Mouse (Mus musculus) liver (tissue): Measurements from ENCODE around the gene Serpina3m.
"Not testable (repeated sequence)": the region's sequence is repeated elsewhere in the genome, so short reads cannot be mapped to it uniquely, and the experiment has no call there.

ENCODE experiments used
- DNase-seq: peaks from one replicate; pipeline ENCODE4 v3.0.0-alpha.2; 2020; ENCODE audit warnings: mixed read lengths

The Serpina3m gene

DNA sequence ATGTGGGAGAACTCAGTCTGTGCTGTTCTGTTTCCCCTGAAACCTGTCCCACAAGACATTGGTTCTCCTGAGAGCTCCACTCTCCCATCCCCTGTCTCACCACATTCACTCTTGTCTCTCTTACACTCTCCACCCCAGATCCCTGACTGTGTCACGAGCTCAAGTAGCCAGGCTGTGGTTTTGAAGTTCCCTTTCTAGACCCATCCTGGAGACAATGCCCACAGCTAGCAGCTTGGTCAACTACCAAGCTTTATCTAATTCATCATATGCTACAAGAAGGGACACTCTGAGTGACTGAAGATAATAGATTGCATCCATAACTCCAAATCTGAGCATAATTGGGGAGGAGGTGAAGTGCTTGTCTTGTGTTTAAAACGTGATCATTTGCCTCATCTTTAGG lies 52.8 kb downstream of the Serpina3m start:
- DNase-seq: not testable (repeated sequence)

DNA sequence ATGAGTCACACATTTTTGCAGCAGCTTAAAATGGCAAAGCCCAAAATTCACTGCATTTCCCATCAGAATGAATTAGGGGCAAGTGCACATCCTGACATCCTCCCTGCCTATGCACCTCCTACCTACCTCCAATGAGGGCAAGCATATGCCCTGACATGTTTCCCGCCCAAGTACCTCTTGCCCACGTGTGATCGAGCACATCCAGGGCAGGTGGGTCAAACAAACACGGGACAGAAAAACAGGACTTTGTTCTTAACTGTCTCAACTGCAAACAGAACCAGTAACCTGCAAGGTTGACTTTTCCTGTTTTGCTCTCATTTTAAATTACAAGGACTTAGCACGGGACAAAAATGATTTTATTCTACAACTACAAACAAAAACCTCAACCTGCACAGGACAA lies 65.7 kb downstream of the Serpina3m start:
- no peak for DNase-seq

DNA sequence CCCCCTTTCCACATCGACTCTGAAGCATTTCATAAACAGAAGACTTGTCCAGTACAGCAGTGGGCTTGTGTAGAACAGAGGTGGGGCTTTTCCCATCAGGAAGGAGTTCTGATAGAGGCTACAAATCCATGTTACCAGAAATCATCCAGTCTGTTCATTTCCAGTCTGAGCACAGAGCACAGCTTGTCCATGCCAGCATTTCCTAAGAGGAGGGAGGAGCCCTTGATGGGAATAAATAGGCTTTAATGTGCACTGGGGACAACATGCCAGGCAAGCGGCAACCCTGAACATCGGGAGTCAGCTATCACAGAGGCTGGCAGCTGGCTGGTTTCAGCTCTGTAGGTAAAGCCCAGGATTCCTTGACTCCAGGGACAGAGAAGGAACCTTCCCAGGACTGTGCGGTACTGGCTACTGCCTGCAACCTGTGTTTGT lies 68.2 kb downstream of the Serpina3m start, which contains the start of gene Serpina3n:
Serpina3n (plus strand) TSS at position 276 of the 432 bp plus-strand sequence.
- no peak for DNase-seq

DNA sequence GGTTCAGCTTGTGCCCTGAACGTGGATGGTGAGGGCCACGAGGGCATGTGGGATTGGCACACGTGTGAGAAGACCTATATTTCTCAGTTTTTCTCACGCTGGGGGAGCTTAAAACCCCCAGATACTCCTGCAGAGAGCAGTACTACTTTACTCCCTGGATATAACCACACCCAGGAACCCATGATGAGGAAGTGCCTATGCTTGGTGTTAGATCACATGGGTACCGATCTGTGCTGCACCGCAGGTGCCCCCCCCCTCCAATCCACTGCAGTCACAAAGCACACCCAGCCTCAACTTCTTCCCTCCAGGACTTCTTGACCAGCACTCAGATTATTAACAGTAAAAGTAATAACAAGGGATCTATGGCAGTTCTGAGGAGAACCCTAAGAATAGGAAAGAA lies 74.2 kb downstream of the Serpina3m start:
- no peak for DNase-seq

DNA sequence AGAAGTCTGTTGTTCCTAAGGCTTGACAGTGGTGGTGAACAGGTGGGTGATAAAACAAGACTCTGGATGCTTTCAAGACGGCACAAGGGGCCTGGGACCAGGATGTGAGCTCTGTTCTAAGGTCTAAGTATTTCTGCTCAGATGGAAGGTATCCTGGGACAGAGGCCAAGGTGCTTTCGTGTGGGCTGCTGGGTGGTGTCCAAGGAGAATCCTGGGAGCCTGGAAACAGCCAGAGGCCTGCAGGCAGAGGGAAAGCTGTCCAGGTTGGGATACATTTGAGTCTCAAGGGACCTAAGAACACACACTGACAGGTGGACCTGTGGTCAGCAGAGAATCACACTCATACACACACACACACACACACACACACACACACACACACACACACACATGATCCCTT lies 76.3 kb downstream of the Serpina3m start:
- DNase-seq: no peak

DNA sequence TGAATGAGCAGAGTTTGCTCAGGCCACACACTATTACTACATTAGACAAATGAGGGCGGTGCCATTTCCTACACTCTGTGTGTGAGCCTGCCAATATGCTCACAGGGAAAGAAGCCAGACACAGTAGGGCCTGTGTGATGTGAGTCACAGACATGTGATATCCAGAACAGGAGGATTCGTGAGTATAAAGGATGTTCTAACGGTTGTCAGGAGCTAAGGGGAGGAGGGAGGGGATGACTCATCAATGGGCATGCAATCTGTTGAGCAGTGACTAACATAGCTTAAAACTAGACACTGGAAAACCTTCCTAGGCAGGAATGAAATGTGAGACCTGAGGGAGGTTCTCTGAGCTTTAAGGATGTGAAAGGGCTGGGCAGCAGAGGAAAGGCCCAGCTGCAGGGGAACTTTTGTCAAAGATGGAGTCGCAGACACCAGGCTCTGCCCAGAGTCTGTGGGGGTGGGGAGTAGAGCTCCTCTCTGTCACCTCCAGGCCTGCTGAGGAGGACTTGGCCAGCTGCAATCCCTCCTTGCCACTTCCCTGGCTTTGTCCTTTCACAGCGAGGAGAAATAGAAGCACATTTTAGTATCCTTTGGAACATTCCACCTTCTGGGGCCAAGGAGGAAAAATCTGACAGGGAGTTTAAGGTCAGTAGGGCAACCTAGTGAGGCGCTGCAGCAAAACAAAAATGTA lies 77.5 kb downstream of the Serpina3m start:
- no peak for DNase-seq

DNA sequence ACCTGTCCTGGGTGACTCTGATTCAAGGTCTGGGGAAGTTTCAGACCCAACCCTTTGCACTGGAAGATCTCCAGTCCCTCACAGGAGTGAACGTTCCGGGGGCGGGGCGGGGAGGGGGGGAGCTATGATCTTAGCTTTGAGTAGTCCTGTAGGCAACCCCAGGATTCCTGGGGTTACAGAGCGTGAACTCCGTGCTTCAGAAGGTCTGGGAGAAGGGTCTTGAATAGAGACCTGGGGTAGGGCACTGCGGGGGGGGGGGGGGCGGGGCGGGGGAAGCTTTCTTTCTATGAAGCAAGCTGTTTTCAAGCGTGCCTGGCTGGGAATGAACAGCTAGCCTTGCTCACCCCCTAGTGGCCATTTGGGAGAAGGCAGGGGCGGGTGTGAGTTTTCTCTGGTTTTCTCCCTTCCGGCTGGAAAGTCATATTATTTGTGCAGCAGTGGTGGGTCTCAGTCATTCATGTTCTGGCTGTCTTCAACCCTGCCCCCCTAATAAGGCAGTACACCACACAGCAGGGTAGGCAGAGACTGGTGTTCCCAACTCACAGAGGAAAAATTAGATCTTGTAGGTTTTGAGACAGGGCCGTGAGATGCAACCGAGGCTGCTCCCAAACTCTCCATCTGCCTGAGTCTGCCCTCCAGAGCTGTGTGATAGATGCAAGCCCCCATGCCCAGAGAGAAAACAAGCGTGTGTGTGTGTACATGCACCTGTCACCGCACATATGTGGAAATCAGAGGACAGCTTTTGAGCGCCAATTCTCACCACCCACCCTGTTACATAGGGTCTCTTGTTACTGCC lies 80.3 kb downstream of the Serpina3m start:
- peak; percentile 77 for DNase-seq

DNA sequence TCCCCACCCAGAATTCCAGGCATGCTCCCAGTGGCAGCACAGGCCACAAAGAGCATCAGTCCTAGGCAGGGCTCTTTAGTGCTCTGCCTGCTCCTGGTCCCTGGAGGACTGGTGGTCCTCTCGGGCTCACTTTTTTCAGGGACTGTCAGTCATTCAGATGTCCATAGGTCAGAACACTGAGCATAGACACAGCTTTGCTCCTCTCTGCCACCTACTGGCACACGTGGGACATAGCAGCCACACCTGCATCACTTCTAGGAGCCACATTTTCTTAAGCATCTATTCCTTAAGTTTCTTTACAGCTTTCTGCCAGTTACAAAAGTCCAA lies 80.8 kb downstream of the Serpina3m start:
- peak; percentile 12 for DNase-seq

DNA sequence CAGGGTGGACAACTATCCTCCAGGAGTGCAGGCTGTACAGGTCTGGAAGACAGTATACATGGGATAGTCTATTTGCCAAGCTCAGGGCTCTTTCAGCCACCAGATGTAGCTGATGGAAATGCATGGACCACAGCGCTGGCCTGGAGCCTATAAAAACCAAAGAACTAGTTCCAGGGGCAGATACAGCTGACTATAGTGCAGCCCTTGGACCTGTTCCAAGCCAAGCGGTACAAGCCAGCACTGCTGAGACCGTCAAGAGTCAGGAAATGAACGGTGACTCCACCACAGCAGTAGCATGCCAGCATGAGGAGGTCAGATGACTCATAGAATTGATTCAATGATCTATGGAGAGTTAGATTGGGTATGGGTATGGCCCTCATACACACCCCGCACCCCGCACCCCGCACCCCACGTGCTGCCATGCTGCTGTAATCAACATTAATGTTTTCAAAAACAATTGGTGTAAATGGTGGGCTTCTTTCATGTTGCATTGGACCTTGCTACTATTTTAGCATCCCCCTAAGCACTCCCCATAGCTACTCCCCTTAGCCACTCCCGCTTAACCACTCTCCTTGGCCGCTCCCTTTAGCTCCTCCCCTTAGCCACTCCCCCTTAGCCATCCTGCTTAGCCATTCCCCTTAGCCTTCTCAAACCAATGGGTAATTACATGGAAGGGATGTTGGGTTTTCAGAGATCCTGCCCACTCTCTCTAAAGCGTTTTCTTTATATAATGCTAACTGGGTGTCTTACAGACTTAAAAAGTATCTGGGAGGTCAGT lies 84.5 kb downstream of the Serpina3m start:
- no peak for DNase-seq

DNA sequence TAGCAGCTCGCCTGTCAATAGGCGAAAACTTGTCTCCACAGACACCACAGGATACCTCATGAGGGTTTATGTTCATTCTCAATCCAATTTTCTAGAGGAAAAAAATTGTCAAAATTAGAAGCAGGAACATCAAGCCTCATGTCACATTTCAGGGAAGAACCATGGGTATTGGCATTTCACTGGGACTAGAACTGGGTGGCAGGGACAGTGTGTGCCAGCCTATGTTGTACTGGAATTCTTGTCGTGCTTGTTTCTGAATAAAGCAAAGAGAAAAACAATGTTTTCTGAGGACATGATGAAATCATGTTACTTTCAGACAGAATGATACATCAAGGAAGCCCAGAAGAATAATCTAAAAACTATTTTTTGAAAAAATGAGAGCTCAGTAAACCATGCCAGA lies 87.3 kb downstream of the Serpina3m start:
- no peak for DNase-seq

DNA sequence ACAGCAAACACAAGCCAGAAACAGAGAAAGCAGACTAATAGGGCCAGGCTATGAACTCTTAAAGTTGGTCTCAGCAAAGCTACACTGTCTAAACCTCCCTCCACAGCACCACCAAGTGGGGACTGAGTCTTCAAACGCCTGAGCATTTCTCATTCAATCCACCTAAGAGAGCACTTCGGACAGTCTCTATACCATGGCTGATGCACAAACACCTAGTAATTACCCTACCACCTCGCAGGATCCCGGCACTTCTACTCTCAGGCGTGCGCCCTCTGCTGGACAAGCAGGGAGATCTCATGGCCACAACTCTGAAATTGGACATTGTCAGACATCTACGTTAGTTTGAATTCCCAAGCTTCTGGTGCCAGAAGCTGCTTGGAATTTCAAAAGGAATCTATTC lies 88.6 kb downstream of the Serpina3m start:
- DNase-seq: peak; percentile 38

DNA sequence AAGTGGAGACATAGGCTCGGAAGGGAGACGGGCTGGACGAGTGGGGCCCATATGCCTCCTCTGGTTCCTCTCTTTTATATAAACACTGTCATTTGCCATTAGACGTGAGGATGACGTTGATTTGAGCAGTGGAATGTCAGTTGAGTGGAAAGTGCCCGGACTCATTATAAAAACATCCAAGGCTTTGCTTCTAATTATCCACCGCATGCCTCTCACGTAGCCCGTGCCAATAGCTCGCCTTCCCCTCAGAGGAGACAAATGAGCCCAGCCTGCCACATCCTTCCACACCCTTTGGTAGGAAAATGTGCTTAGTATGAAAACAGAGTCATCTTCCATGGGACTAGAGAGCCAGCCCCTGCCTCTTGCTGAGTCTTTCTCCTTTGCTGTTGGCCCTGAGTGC lies 93.1 kb downstream of the Serpina3m start:
- DNase-seq: no peak

DNA sequence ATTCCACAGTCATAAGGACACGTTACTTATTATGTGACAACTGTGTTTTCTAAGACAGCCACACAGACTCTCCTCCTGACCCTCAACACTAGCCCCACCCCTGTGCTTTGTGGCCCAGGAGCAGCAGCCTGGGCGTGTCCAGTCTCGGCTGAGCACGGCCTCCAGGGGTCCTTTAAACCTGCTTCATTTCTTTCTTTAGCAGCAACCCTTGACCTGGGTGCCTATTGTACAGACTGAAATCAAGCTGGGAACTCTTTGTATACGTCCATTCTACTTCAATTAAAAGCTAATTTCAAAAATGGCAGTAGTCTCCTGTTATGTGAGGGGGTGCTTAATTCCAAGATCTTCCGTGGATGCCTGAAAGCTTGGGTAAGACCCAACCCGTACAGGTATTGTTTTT lies 94.9 kb downstream of the Serpina3m start:
- no peak for DNase-seq

DNA sequence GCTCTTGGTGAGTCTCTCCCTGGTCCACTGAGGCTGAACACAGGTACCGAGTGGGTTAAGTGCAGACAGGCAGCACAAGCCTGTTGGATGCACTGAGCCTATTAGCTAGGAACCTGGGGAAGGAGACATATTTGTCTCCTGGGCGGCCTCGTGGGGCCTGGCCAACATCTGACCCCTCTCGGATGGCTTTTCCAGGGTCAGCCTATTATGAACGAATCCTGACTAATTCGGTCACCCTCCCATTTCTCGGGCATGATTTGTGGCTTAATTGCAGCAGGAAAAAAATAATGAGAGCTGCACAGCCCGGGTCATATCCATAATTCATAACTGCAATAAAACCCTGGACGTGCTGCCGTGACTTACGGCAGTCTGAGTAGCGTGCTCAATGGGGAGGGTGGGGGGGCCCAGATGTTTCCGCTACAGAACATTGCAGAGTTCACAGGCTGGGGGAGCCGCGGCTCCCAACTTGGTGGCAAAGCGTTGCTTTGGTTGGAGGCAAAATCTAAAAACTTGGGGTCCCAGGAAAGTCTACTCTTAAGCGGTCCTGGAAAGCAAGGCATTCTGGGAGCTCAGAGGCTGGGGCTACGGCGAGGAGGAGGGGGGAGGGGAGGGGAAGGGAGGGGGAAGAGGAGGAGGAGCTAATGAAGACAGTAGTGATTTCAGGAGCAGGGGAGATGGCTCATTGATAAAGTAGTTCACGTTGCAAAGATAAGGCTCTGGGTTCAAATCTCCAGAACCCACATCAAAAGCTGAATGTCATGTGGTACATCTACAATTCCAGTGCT lies 95.9 kb downstream of the Serpina3m start:
- no peak for DNase-seq

DNA sequence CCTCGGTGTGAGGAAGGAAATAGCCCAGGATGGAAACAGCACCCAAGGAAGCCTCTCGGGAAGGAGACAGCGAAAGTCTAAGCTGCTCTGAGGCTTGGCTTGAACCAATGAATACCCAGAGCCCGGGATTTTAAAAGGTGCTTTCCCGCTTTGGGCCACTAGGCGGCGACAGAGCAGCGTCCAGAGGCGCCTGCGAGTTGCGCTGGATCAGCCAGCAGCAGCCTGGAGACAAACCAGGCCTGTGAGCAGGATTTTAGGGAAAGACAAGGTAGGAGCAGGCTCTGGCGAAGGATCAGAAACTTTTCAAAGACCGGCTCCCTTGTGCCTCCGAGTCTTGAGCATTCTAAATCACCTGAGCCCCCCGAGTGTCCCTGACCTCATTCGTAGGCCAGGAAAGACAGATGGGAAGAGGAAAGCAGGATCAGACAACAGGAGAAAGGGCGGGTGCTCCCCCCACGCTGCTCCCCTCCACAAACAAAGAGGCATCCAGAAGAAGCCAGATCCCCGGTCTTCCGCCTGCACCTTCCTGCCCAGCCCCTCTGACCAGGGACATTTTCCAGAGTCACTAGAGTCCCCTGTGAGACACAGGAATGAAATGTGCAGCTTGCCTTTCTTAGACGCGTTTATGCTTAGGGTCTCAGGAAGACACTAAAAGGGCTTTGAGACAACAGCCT lies 101.9 kb downstream of the Serpina3m start:
- DNase-seq: peak; percentile 71

DNA sequence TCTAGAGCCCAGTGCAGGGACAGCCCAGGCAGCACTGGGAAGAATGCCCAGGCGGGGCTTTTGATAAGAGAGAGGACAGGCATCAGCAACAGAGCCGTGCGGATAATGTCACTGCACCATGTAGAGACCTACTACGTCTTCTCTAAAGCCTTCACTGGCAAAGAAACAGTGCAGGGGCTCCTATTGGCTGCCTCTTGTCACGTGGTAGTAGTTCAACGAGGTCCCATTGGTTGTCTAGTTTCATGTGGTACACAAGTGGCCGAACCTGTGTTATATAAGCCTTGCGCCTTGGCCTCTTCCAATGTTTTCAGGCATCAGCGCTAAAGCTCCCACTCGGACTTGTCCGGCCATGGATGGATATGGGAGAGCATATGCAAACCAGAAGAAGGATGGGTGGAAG lies 105.4 kb downstream of the Serpina3m start:
- DNase-seq: no peak
